Mouse (Mus musculus) urinary bladder, postnatal 4 days (tissue): ENCODE measurements around the gene Tmem102.
A peak's percentile ranks its signal among the peaks of the same experiment; 100 is the strongest.

Experiments
- DNase-seq, 2 experiments: peaks; one replicate each; pipeline ENCODE4 v3.0.0; 2021 to 2022; ENCODE audit warnings: low spot score in 2 of 2

The Tmem102 gene

DNA sequence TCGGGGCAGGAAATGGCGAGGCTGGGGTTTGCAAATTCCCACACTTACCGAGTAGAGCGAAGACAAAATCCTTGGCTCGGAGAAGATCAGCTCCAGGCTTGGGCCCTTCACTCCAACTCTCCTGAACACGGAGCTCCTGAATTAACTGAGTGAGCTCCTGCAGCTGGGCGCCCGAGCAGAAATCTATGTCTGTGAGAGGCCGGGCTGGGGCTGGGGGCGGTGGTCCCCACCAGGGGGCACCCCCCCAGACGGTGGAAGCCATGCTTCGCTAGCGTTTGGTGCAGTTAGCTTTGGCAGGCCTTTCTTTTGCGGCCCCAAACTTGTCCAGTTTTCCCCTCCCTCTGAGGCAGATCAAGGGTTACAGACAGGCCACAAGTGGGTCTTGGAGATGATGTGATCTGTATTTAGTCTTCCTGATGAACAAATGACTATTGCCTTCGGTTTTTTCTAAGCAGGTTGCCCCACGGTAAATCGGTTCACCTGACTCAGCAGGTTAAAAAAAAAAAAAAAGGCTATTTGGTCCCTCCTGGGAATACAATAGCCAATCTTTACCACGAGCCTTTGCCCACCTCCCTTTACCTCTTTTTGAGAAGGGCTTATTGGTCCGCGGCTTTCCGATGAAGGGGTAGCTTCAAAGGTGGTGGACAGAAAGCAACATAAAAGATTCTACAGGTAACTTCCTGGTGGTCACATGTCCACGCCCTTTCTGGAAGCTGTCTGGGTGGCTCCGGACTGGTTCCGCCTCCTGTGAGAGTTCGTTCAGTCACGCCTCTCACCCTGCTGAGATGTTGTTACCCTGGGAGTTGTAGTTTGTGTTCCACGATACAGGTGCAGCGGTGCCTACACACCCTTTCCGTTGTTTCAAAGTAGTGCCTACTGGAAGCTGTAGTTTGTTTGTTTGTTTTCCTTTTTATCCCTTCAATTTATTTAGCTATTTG lies at the start of gene Tmem102:
TSS of gene Tmem102 (minus strand) at position 653 of the 938 bp plus-strand sequence.
- no peak for DNase-seq

DNA sequence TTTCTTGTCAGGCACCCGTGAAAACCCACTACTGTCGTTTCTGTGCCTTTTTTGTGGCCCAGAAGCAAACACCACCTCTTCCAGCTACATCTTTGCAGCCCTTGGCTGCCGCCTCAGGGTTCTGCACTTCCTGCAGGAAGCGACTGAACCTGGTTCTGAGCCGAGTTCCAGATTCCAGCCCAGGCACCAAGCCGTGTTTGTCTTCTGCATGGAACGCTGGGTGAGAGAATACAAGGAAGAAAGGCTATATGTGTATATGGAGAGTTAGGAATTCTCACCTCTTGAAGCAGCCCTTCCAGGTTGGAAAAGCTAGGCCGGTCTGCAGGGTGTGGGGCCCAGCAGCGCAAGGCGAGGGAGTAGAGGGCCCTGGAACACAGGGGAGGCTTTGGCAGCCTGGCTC lies 49.3 kb upstream of the Tmem102 start:
- no peak for DNase-seq

GRCm38 (mm10) chr11:69853994-69854393 lies 48.6 kb upstream of the Tmem102 start:
- DNase-seq = no peak

DNA sequence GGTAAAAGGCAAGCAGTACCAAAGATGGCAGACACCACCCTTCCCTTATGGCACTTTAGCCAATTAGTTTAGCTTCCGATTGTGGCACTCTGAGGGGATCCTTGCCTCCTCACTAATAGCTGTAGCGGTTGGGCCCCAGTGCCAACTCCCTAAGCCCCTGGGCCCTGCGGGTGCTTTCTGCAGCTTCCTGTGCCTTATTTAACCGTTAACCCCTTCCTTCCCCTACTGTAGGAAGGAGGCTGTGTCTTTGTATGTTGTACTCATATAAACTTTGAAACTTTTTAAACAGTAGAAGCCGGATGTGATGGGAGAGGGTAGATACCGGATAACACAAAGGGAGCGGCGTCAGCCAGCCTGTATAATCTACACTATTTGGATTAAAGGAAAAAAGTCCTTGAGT lies 45.3 kb upstream of the Tmem102 start:
- DNase-seq = no peak

DNA sequence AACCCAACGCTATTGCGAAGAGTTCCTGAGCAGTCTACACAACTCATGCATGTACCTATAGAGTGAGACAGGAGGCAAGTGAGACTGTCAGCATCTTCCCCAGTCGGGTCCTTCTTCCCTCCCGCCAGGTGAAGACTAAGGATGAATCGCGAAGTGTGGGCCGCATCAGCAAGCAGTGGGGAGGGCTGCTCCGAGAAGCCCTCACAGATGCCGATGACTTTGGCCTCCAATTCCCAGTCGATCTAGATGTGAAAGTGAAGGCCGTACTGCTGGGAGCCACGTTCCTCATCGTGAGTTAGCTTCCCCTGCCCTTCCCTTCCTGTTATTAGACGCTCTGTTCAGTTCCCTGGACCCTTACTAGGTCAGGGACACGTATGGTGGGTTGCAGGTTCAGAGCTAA lies 44.5 kb upstream of the Tmem102 start:
- DNase-seq = no peak

DNA sequence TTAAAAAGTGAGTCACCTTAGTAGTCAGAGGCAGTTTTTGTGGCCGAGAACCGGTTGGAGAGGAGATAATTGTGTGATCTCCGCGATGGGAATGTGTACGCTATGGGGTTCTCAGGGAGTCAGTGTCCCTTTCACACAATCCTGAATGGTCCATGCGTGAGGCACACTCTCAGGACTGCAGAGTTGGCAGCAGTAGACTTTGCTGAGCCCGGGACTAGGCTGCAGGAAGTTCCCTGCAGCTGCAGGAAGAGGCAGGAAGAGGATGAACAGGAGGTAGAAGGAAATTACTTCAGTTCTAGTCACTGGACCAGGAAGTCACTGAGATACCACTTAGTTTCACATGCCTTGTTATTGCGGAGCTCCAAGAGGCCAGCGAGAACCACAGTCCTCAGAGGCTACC lies 43.7 kb upstream of the Tmem102 start:
- no peak for DNase-seq

GRCm38 (mm10) chr11:69848021-69848420 lies 42.6 kb upstream of the Tmem102 start:
- no peak for DNase-seq

GRCm38 (mm10) chr11:69846738-69847688 lies 41.6 kb upstream of the Tmem102 start:
- no peak for DNase-seq

DNA sequence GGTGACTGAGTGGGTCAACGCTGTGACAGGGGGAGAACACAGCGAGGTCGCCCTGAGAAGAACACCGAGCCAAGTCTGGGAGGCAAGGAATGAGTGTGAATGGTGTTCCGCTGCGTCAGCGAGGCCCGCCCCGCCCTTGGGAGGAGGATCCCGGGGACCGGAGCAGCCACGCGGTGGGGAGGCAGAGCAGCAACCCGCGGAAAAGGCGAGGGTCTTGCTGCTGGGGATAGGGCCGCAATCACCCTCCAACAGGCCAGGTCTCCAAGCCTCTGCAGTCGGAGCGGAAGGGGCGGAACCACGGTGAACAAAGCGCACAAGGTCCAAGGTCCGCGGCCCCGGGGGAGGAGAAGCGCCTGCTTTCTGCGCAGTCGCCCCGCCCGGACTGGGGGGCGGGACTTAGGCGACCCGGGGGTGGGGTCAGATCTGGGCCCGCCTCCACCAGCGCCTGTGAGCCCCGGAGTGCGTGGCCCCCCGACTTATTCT lies 40.8 kb upstream of the Tmem102 start, which contains the start of gene Plscr3:
TSS of gene Plscr3 (plus strand) at position 179 of the 483 bp plus-strand sequence.
- DNase-seq = peak; percentile 90 to 91

- no peak for DNase-seq
These were observed 33.3 kb upstream of the Tmem102 start for GRCm38 (mm10) chr11:69838714-69839104.

- DNase-seq = peak; percentile 95 to 96
These were observed 32.7 kb upstream of the Tmem102 start, which contains the start of gene Tmem256 for GRCm38 (mm10) chr11:69837952-69838713. Gene Tmem256, plus strand, starts transcription at chr11:69838514.

DNA sequence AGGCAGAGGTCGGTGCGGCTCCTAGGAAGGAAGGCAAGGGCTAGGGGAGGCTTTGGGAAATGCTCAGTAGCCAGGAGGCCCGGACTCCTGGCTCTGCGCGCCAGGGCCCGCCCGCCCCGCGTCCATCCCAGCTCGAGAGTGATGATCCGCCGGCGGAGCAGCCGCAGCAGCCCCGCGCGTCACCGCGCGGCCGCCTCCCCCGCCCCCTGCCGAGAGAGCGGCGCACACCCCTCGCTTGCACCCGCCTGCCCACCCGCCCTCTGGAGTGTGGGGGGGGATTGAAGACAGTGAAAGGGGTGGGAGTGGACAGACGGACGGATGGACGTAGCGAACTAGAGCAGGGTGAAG lies 32.2 kb upstream of the Tmem102 start, which contains the start of gene Nlgn2:
TSS of gene Nlgn2 (minus strand) at position 181 of the 348 bp plus-strand sequence.
- peak in 1 of 2 experiments; percentile 75 for DNase-seq

DNA sequence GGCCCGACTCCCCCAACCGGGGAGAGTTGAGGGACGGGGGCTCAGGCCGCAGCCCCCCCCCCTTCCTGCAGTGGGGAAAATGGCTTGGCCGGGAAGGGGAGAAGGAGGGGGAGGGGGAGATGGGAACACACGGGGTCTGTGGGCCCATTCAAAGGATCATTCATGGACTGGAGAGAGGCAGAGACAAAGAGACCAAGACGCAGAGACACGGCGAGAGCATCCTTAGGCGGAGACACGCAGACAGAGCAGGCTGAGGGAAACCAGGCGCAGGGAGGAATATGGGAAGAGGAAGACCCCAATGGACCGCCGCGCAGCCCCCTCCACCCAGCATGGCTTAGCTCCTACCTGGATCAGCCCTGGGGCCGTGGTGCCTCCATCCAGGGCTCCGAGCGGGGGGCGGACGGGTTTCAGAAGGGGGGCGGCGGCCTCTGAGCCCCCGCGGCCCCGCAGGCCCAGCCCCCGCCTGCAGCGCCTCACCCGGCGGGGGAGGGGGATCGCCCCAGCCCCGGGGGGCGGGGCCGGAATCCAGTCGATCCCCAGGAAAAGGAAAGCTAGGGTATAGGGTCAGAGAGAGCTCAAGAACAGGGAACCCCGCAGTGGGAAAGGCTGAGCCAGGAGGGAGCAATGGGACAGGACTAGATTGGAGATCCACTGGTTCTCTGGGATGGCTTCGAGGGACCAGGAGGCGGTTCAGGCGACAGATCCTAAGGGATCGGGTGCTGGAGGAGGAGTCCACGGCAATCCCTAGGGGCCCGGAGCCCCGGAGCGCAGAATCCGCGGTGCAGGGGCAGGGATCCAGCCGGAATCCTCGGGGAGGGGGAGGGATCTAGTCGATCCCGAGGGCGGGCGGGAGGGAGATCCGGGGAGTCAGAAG lies 31.5 kb upstream of the Tmem102 start:
- DNase-seq = peak in 1 of 2 experiments; percentile 43

- DNase-seq = no peak
These were observed 30.5 kb upstream of the Tmem102 start for GRCm38 (mm10) chr11:69835966-69836335.

DNA sequence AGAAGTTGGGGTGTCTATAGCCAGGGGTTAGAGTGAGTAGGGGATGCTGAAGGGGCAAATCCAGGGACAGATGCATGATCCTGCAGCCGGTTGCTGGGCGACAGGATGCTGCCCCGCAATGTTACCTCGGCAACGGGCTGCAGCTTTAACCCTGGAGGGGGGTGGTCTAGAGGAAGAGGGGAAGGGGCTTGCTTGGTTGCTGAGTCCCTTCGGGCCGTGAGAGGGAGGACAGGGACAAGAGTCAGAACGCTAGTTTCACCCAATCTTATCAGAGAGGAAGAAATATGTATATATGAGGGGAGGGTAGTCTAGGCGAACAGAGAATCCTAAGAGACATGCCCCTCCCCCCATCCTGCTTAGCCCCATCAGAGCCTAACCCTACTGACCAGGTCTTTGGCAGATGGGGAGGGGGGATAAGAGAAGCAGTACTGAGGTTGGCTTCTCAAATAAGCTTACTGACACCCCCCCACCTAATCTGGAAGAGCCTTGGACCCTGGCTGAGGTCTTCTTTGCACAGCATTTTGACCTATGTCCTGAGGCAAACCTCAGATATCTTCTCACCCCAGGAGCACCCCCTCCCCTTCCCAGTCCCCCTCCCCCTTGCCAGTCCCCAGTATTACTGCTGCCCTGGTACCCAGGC lies 30.0 kb upstream of the Tmem102 start:
- no peak for DNase-seq

GRCm38 (mm10) chr11:69834001-69834549 lies 28.7 kb upstream of the Tmem102 start:
- DNase-seq = no peak

- no peak for DNase-seq
These were observed 28.1 kb upstream of the Tmem102 start for GRCm38 (mm10) chr11:69833554-69833953.

DNA sequence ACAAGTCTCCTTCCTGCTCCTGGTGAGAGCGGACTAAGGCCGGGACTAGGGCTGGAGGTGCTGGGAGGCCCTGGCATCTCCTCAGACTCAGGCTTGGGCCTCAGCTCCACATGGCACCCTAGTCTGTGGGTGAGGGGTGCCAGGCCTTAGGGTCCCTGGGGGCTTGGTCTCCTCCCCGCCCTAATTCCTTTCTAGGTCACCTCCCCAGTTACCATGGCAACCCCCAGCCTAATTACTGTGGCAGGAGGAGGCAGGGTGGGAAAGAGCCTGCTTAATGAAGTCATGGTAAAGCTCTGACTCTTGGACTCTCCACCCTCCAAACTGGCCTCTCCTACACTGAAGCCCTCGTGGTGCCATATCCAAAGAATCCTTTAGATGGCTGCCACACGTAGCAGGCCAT lies 23.4 kb upstream of the Tmem102 start:
- DNase-seq = no peak

GRCm38 (mm10) chr11:69823456-69823855 lies 18.0 kb upstream of the Tmem102 start:
- no peak for DNase-seq
